Mouse (Mus musculus): ENCODE measurements around the gene Gpkow. TPM values are rescaled to one million over a fixed set of nuclear protein-coding genes. Genes with fewer than 3 reads are reported as not detected.

Gpkow gene
- polyA plus RNA-seq, 1 experiment from 2014 or later = 39.0 TPM

GRCm38 (mm10) chrX:7665739-7666502 lies 31.0 kb upstream of the Gpkow start:
- H3K9me3 ChIP-seq (ENCODE audit: control insufficient read depth, low read depth, low read length) = no peaks in the 10 kb centered on the region
- no peaks in the 10 kb centered on the region for H3K27me3 ChIP-seq (ENCODE audit: control insufficient read depth, insufficient read depth, low read length)
- H3K4me3 ChIP-seq (ENCODE audit: low read depth, low read length) = no peak overlapping the region
- 73% methylated on average over 21 of the region's 21 CpGs for WGBS
- H3K4me1 ChIP-seq (ENCODE audit: control insufficient read depth, insufficient read depth, low read length) = no peaks in the 10 kb centered on the region
- H3K36me3 ChIP-seq (ENCODE audit: control insufficient read depth, insufficient read depth, low read length) = peaks cover 3% of the 10 kb centered on the region; the same call in 1 of the 2 replicates
- H3K9ac ChIP-seq (replicated peaks; ENCODE audit: low read depth, low read length) = no peak overlapping the region
- no peak overlapping the region for H3K27ac ChIP-seq (ENCODE audit: low read length)
- no peak for ATAC-seq (ENCODE audit: insufficient number of reproducible peaks, insufficient read depth, low FRiP score, low read depth)
- H3K4me2 ChIP-seq (replicated peaks; ENCODE audit: low read depth, low read length) = no peak overlapping the region

GRCm38 (mm10) chrX:7670390-7670881 lies 26.5 kb upstream of the Gpkow start:
- ATAC-seq (ENCODE audit: insufficient number of reproducible peaks, insufficient read depth, low FRiP score, low read depth) = peak; percentile 80
- peak overlapping the region; percentile 48; the same call in 1 of the 2 replicates for H3K9ac ChIP-seq (replicated peaks; ENCODE audit: low read depth, low read length)
- no peaks in the 10 kb centered on the region for H3K9me3 ChIP-seq (ENCODE audit: control insufficient read depth, low read depth, low read length)
- H3K36me3 ChIP-seq (ENCODE audit: control insufficient read depth, insufficient read depth, low read length) = peaks cover 3% of the 10 kb centered on the region; the same call in 1 of the 2 replicates
- peaks cover 6% of the 10 kb centered on the region; the same call in 1 of the 2 replicates for H3K4me1 ChIP-seq (ENCODE audit: control insufficient read depth, insufficient read depth, low read length)
- peak overlapping the region; percentile 44 for H3K4me2 ChIP-seq (replicated peaks; ENCODE audit: low read depth, low read length)
- no peaks in the 10 kb centered on the region for H3K27me3 ChIP-seq (ENCODE audit: control insufficient read depth, insufficient read depth, low read length)
- H3K4me3 ChIP-seq (ENCODE audit: low read depth, low read length) = peak overlapping the region; percentile 43
- 17% methylated on average over 19 of the region's 19 CpGs for WGBS
- H3K27ac ChIP-seq (ENCODE audit: low read length) = peak overlapping the region; percentile 85

GRCm38 (mm10) chrX:7670921-7671623 lies 25.9 kb upstream of the Gpkow start, which contains the start of gene Plp2:
Gene Plp2, minus strand, starts transcription at chrX:7671390.
- H3K9me3 ChIP-seq (ENCODE audit: control insufficient read depth, low read depth, low read length) = no peaks in the 10 kb centered on the region
- peak within 1 kb of the TSS; percentile 85 for H3K27ac ChIP-seq (ENCODE audit: low read length)
- 21% methylated on average over 30 of the region's 36 CpGs for WGBS
- H3K27me3 ChIP-seq (ENCODE audit: control insufficient read depth, insufficient read depth, low read length) = no peaks in the 10 kb centered on the region
- H3K9ac ChIP-seq (replicated peaks; ENCODE audit: low read depth, low read length) = peak within 1 kb of the TSS; percentile 48; the same call in 1 of the 2 replicates
- H3K4me1 ChIP-seq (ENCODE audit: control insufficient read depth, insufficient read depth, low read length) = peaks cover 6% of the 10 kb centered on the region; the same call in 1 of the 2 replicates
- peak within 1 kb of the TSS; percentile 43 for H3K4me3 ChIP-seq (ENCODE audit: low read depth, low read length)
- peak within 1 kb of the TSS; percentile 44 for H3K4me2 ChIP-seq (replicated peaks; ENCODE audit: low read depth, low read length)
- peak; percentile 43 for ATAC-seq (ENCODE audit: insufficient number of reproducible peaks, insufficient read depth, low FRiP score, low read depth)
- H3K36me3 ChIP-seq (ENCODE audit: control insufficient read depth, insufficient read depth, low read length) = peaks cover 3% of the 10 kb centered on the region; the same call in 1 of the 2 replicates

GRCm38 (mm10) chrX:7672739-7673138 lies 24.2 kb upstream of the Gpkow start:
- Histone ChIP-seq H3K9me3 (ENCODE audit: control insufficient read depth, low read depth, low read length) (no peaks in the 10 kb centered on the region), H3K27ac (ENCODE audit: low read length) (no peak overlapping the region; the same call in 1 of the 2 replicates), H3K9ac (replicated peaks; ENCODE audit: low read depth, low read length) (no peak overlapping the region), H3K27me3 (ENCODE audit: control insufficient read depth, insufficient read depth, low read length) (no peaks in the 10 kb centered on the region), H3K4me1 (ENCODE audit: control insufficient read depth, insufficient read depth, low read length) (peaks cover 6% of the 10 kb centered on the region; the same call in 1 of the 2 replicates), H3K4me2 (replicated peaks; ENCODE audit: low read depth, low read length) (no peak overlapping the region), H3K4me3 (ENCODE audit: low read depth, low read length) (no peak overlapping the region), H3K36me3 (ENCODE audit: control insufficient read depth, insufficient read depth, low read length) (no peaks in the 10 kb centered on the region)
- ATAC-seq (ENCODE audit: insufficient number of reproducible peaks, insufficient read depth, low FRiP score, low read depth) = no peak
- WGBS = 42% methylated on average over 6 of the region's 6 CpGs

- H3K4me2 ChIP-seq (replicated peaks; ENCODE audit: low read depth, low read length) = peak overlapping the region; percentile 42
- H3K36me3 ChIP-seq (ENCODE audit: control insufficient read depth, insufficient read depth, low read length) = no peaks in the 10 kb centered on the region
- peak overlapping the region; percentile 18; the same call in 1 of the 2 replicates for H3K4me3 ChIP-seq (ENCODE audit: low read depth, low read length)
- ATAC-seq (ENCODE audit: insufficient number of reproducible peaks, insufficient read depth, low FRiP score, low read depth) = peak; percentile 30
- no peaks in the 10 kb centered on the region for H3K27me3 ChIP-seq (ENCODE audit: control insufficient read depth, insufficient read depth, low read length)
- WGBS = 23% methylated on average over 12 of the region's 12 CpGs
- no peaks in the 10 kb centered on the region for H3K9me3 ChIP-seq (ENCODE audit: control insufficient read depth, low read depth, low read length)
- H3K9ac ChIP-seq (replicated peaks; ENCODE audit: low read depth, low read length) = no peak overlapping the region
- H3K27ac ChIP-seq (ENCODE audit: low read length) = peak overlapping the region; percentile 86
- H3K4me1 ChIP-seq (ENCODE audit: control insufficient read depth, insufficient read depth, low read length) = peaks cover 6% of the 10 kb centered on the region; the same call in 1 of the 2 replicates
Measured at GRCm38 (mm10) chrX:7673578-7674281, 23.2 kb upstream of the Gpkow start.

- no peaks in the 10 kb centered on the region for H3K27me3 ChIP-seq (ENCODE audit: control insufficient read depth, insufficient read depth, low read length)
- ATAC-seq (ENCODE audit: insufficient number of reproducible peaks, insufficient read depth, low FRiP score, low read depth) = peak; percentile 17; the same call in 1 of the 2 replicates
- H3K4me3 ChIP-seq (ENCODE audit: low read depth, low read length) = peak overlapping the region; percentile 18; the same call in 1 of the 2 replicates
- no peaks in the 10 kb centered on the region for H3K36me3 ChIP-seq (ENCODE audit: control insufficient read depth, insufficient read depth, low read length)
- H3K9me3 ChIP-seq (ENCODE audit: control insufficient read depth, low read depth, low read length) = no peaks in the 10 kb centered on the region
- H3K4me2 ChIP-seq (replicated peaks; ENCODE audit: low read depth, low read length) = peak overlapping the region; percentile 42
- no peak overlapping the region for H3K9ac ChIP-seq (replicated peaks; ENCODE audit: low read depth, low read length)
- peaks cover 6% of the 10 kb centered on the region; the same call in 1 of the 2 replicates for H3K4me1 ChIP-seq (ENCODE audit: control insufficient read depth, insufficient read depth, low read length)
- WGBS = 22% methylated on average over 28 of the region's 28 CpGs
- peak overlapping the region; percentile 86 for H3K27ac ChIP-seq (ENCODE audit: low read length)
Measured at GRCm38 (mm10) chrX:7674284-7675000, 22.5 kb upstream of the Gpkow start.

GRCm38 (mm10) chrX:7675001-7675380 lies 21.9 kb upstream of the Gpkow start:
- Histone ChIP-seq H3K27ac (ENCODE audit: low read length) (peak overlapping the region; percentile 86; the same call in 1 of the 2 replicates), H3K9ac (replicated peaks; ENCODE audit: low read depth, low read length) (no peak overlapping the region)

More at GRCm38 (mm10) chrX:7675001-7675380, 21.9 kb upstream of the Gpkow start:
- H3K4me1 ChIP-seq (ENCODE audit: control insufficient read depth, insufficient read depth, low read length) = peaks cover 6% of the 10 kb centered on the region; the same call in 1 of the 2 replicates
- no peaks in the 10 kb centered on the region for H3K36me3 ChIP-seq (ENCODE audit: control insufficient read depth, insufficient read depth, low read length)
- no peak for ATAC-seq (ENCODE audit: insufficient number of reproducible peaks, insufficient read depth, low FRiP score, low read depth)
- H3K4me2 ChIP-seq (replicated peaks; ENCODE audit: low read depth, low read length) = peak overlapping the region; percentile 42
- no peaks in the 10 kb centered on the region for H3K27me3 ChIP-seq (ENCODE audit: control insufficient read depth, insufficient read depth, low read length)
- no peaks in the 10 kb centered on the region for H3K9me3 ChIP-seq (ENCODE audit: control insufficient read depth, low read depth, low read length)
- peak overlapping the region; percentile 18; the same call in 1 of the 2 replicates for H3K4me3 ChIP-seq (ENCODE audit: low read depth, low read length)
- WGBS = 31% methylated on average over 10 of the region's 10 CpGs

Data from stomach, embryonic 14.5 days (tissue).